Mouse (Mus musculus): ENCODE results near the gene Rrm2. TPM values are rescaled to one million over a fixed set of nuclear protein-coding genes. Genes with fewer than 3 reads are reported as not detected.

The Rrm2 gene
- total and polyA plus RNA-seq, 3 experiments = 0.82 to 2.1 (median 1.8) TPM

DNA sequence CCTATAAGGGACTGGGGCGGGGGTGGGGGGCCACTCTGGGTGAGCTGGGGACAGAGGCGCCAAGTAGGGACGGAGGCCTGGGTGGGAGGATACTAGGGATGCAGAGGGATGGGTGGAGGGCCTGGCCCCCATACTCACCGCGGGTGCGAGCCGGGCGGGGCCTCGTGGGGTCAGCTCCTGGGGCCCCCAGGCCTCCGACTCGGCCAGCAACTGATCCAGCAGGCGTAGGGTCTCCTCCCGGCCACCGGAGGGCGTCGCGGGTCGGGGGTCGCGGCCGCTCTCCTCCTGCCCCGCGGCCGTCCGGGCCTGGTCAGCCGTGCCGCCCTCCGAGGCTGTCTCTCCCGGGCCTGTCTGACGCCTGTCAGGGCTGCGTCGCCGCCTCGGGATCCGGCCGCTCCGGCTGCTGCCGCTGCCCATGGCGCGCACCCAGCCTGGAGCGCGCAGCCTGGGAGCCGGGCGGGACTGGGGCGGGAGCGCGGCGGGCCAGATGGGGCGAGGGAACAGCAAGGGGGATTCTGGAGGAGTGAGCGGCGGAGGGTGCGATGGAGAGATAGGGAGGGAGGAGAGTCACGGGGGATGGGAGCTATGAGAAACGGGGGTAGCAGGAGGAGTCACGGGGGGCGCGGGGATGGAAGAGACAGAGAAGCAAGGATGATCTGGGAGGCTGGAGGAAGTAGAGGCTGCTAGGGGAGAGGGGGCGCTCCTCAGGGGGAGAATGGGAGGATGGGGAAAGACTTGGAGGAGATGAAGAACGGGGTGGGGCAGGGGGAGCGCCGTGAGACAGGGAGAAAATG lies 27.4 kb upstream of the Rrm2 start:
- peak; percentile 50 to 71 for DNase-seq
- Histone ChIP-seq H3K4me1 (ENCODE audit: control insufficient read depth, insufficient read depth, low read length) (peaks cover 9% of the 10 kb centered on the region), H3K79me2 (replicated peaks; ENCODE audit: control insufficient read depth, insufficient read depth, low read length) (no peaks in the 10 kb centered on the region), H3K27ac (peak overlapping the region; percentile 88), H3K36me3 (ENCODE audit: control insufficient read depth, insufficient read depth, low read length) (no peaks in the 10 kb centered on the region), H3K27me3 (ENCODE audit: control insufficient read depth, insufficient read depth, low read length) (no peaks in the 10 kb centered on the region), H3K9ac (ENCODE audit: low read depth, low read length) (peak overlapping the region; percentile 85), H3K4me3 (peak overlapping the region; percentile 59)
- 3% methylated on average over 56 of the region's 61 CpGs for WGBS
- TF ChIP-seq POLR2A (IDR thresholded peaks at IDR 0.05; ENCODE audit: insufficient read depth, low read depth, low read length) (no peak), EP300 (IDR thresholded peaks at IDR 0.05; ENCODE audit: insufficient read depth, low read depth, low read length) (no peak), CTCF (IDR thresholded peaks at IDR 0.05) (peak; percentile 49)
- intact Hi-C loops (cut with DNase I) = loop anchor here (2.0 kb wide), 2 partner anchors 16 to 28 kb away; no protein-coding TSS in a partner anchor

DNA sequence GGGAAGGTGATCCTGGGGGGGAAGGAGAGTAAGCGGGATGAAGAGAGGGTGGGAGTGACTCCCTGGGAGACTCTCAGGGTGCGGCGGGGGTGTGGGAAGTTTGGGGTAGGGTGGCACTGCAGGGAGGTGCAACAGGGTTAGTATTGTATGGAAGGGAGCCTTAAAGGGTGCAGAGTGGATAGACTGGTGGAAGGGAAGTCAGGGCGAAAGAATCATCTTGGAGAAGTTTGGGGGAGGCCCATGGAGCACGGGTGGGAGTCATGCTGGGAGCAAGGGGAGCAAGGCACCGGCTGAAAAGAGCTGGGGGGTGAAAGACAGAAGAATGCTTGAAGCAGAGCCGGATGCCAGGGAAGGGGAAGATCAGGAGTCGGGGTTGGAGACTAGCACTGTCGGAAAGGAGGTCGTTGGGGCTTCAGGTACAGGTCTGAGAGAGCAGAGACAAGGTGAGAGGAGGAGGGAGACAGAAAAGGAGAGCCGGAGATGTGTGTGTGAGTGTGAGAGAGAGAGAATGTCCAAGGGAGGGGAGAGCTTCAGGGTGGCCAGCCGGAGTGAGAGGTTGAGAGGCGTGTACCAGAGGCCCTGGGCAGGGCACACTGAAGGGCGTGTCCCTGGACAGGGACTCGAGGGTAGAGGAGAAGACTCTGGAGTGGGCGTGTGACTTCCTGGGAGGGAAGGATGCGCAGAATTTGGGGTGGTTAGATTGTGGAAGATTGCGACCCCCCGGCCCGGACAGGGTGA lies 26.6 kb upstream of the Rrm2 start, which contains the start of gene Cys1:
Cys1 (minus strand) TSS at position 528 of the 738 bp plus-strand sequence.
- peak within 1 kb of the TSS; percentile 88 for H3K27ac ChIP-seq
- WGBS = 7% methylated on average over 20 of the region's 20 CpGs
- no peaks in the 10 kb centered on the region for H3K36me3 ChIP-seq (ENCODE audit: control insufficient read depth, insufficient read depth, low read length)
- H3K79me2 ChIP-seq (replicated peaks; ENCODE audit: control insufficient read depth, insufficient read depth, low read length) = no peaks in the 10 kb centered on the region
- peaks cover 9% of the 10 kb centered on the region for H3K4me1 ChIP-seq (ENCODE audit: control insufficient read depth, insufficient read depth, low read length)
- peak within 1 kb of the TSS; percentile 59 for H3K4me3 ChIP-seq
- intact Hi-C loops (cut with DNase I) = loop anchor here (2.0 kb wide), 2 partner anchors 15 to 29 kb away; no protein-coding TSS in a partner anchor
- peak; percentile 50 to 57 for DNase-seq
- no peaks in the 10 kb centered on the region for H3K27me3 ChIP-seq (ENCODE audit: control insufficient read depth, insufficient read depth, low read length)
- no peak for TF ChIP-seq CTCF (IDR thresholded peaks at IDR 0.05)
- peak; percentile 57; the same call in 1 of the 2 replicates for TF ChIP-seq POLR2A (IDR thresholded peaks at IDR 0.05; ENCODE audit: insufficient read depth, low read depth, low read length)
- TF ChIP-seq EP300 (IDR thresholded peaks at IDR 0.05; ENCODE audit: insufficient read depth, low read depth, low read length) = no peak
- H3K9ac ChIP-seq (ENCODE audit: low read depth, low read length) = peak within 1 kb of the TSS; percentile 85

DNA sequence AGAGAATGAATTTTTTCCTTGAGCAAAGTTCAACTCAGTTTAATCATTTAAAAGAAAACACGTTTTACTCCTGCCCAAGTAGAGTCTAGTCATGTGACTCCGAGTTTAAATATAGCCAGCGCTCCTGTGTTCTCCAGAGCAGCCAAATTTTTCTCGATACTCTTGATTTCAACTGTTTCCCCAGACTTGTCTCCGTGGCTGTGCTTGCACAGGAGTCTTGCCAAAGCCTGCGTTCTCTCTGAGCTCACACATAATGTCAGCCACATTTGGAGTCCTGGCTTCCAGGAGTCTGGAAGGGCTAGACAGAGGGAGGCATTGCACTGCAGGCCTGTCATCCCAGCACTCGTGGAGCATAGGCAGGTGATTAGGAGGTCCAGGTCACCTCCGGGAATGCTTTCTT lies 25.5 kb upstream of the Rrm2 start:
- Histone ChIP-seq H3K27ac (peak overlapping the region; percentile 88), H3K9ac (ENCODE audit: low read depth, low read length) (no peak overlapping the region), H3K36me3 (ENCODE audit: control insufficient read depth, insufficient read depth, low read length) (no peaks in the 10 kb centered on the region), H3K27me3 (ENCODE audit: control insufficient read depth, insufficient read depth, low read length) (no peaks in the 10 kb centered on the region), H3K4me3 (no peak overlapping the region), H3K4me1 (ENCODE audit: control insufficient read depth, insufficient read depth, low read length) (peaks cover 9% of the 10 kb centered on the region), H3K79me2 (replicated peaks; ENCODE audit: control insufficient read depth, insufficient read depth, low read length) (no peaks in the 10 kb centered on the region)
- intact Hi-C loops (cut with DNase I) = no loop called here
- TF ChIP-seq EP300 (IDR thresholded peaks at IDR 0.05; ENCODE audit: insufficient read depth, low read depth, low read length) = 0 out of 2 replicates have a peak, but pooled peaks have one; percentile 19
- no peak for TF ChIP-seq POLR2A (IDR thresholded peaks at IDR 0.05; ENCODE audit: insufficient read depth, low read depth, low read length)
- peak; percentile 45 to 62 for DNase-seq
- 36% methylated on average over 8 of the region's 8 CpGs for WGBS

GRCm38 (mm10) chr12:24683461-24683860 lies 24.6 kb upstream of the Rrm2 start:
- Histone ChIP-seq H3K4me1 (ENCODE audit: control insufficient read depth, insufficient read depth, low read length) (peaks cover 9% of the 10 kb centered on the region), H3K9ac (ENCODE audit: low read depth, low read length) (no peak overlapping the region), H3K4me3 (no peak overlapping the region), H3K79me2 (replicated peaks; ENCODE audit: control insufficient read depth, insufficient read depth, low read length) (no peaks in the 10 kb centered on the region), H3K36me3 (ENCODE audit: control insufficient read depth, insufficient read depth, low read length) (no peaks in the 10 kb centered on the region), H3K27me3 (ENCODE audit: control insufficient read depth, insufficient read depth, low read length) (no peaks in the 10 kb centered on the region), H3K27ac (no peak overlapping the region)
- TF ChIP-seq CTCF (IDR thresholded peaks at IDR 0.05) (no peak), POLR2A (IDR thresholded peaks at IDR 0.05; ENCODE audit: insufficient read depth, low read depth, low read length) (no peak), EP300 (IDR thresholded peaks at IDR 0.05; ENCODE audit: insufficient read depth, low read depth, low read length) (no peak)
- intact Hi-C loops (cut with DNase I) = no loop called here
- DNase-seq = no peak
- WGBS = 75% methylated on average over 7 of the region's 7 CpGs

- DNase-seq = no peak
- Histone ChIP-seq H3K4me3 (no peak overlapping the region), H3K9ac (ENCODE audit: low read depth, low read length) (no peak overlapping the region), H3K27me3 (ENCODE audit: control insufficient read depth, insufficient read depth, low read length) (no peaks in the 10 kb centered on the region), H3K79me2 (replicated peaks; ENCODE audit: control insufficient read depth, insufficient read depth, low read length) (no peaks in the 10 kb centered on the region), H3K27ac (no peak overlapping the region), H3K4me1 (ENCODE audit: control insufficient read depth, insufficient read depth, low read length) (peaks cover 2% of the 10 kb centered on the region), H3K36me3 (ENCODE audit: control insufficient read depth, insufficient read depth, low read length) (no peaks in the 10 kb centered on the region)
- TF ChIP-seq EP300 (IDR thresholded peaks at IDR 0.05; ENCODE audit: insufficient read depth, low read depth, low read length) (no peak), POLR2A (IDR thresholded peaks at IDR 0.05; ENCODE audit: insufficient read depth, low read depth, low read length) (no peak), CTCF (IDR thresholded peaks at IDR 0.05) (no peak)
- 72% methylated on average over 6 of the region's 6 CpGs for WGBS
- intact Hi-C loops (cut with DNase I) = no loop called here
Observed at GRCm38 (mm10) chr12:24686038-24686695, 21.9 kb upstream of the Rrm2 start.
